In the genomic region with DNA sequence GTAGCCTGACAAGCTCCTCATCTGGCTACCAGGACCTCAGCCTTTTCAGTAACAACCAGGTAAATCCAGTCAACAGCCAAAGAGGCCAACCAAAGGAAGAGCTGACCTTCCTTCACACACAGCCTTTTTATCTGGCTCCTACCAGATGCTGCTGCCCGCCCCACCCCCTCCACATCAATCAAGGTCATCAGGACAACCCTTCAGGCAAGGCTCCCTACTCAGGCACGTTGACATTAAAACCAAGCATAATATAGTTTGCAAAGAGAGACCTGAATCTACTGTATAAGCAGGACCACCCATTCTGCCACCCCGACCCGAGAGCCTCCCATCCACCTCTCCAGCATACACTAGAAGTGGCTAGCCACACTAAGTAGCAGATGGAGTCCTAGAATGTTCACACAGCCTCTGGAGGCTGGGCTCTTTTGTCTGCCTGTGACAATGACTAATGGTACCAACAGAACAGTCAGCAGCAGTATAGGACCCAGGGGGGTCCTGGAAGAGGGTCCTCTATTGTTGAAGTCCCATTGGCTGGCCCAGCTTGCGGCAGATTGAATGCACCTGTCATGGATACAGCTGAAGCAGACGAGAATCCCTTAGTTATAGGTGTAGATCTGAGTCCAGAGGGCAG, we compare ENCODE assay signal across 26 mouse cellular contexts.
DNase-seq lines count a peak whose midpoint lies in the region; ATAC-seq and TF ChIP-seq lines count a peak whose summit lies in the region.
"Had no signal": no experiment of that assay in that cellular context is flagged by ENCODE, and none has a peak within 500 bp of the region (broad histone marks: within the 10 kb centered on the region; RNA-seq: fewer than 3 reads in every experiment).

No protein-coding gene starts in this region.

- DNase-seq in heart, adult 11 months: peak; percentile 56
- DNase-seq in heart, adult 9 months (ENCODE audit: low spot score in 2 of 2): no peak
- peak; percentile 41 for DNase-seq in ZHBTc4 (ENCODE audit: low read depth, low spot score)
- peak; percentile 61 for DNase-seq in mesoderm, embryonic 11.5 days (ENCODE audit: low read depth, low spot score)
- no peak for DNase-seq in Muller cell, postnatal 12 days (ENCODE audit: inconsistent ontology term)
- no peak for DNase-seq in thymus, postnatal 10 days (ENCODE audit: low spot score in 2 of 2)
- DNase-seq in gastrocnemius, adult 2 months: no peak
- DNase-seq: adrenal gland, postnatal 10 days; cerebellum, adult 8-10 months; cerebellum, postnatal 25 days; gastrocnemius, postnatal 25 days; heart, adult 18-20 months; heart, postnatal 14 days; kidney, postnatal 14 days; layer of hippocampus, adult 9-11 months; right cerebral cortex, postnatal 4 days had no signal

- H3K4me3 ChIP-seq in hindbrain, embryonic 12.5 days: no peak overlapping the region
- no peak overlapping the region for H3K4me3 ChIP-seq in gastrocnemius, adult 2 months
- H3K4me3 ChIP-seq: forebrain, embryonic 13.5 days; limb, embryonic 13.5 days; lung, embryonic 15.5 days had no signal

- H3K36me3 ChIP-seq in hindbrain, embryonic 12.5 days: no peaks in the 10 kb centered on the region
- H3K36me3 ChIP-seq: limb, embryonic 13.5 days; lung, embryonic 15.5 days had no signal

- H3K27ac ChIP-seq in hindbrain, embryonic 12.5 days: no peak overlapping the region
- H3K27ac ChIP-seq in gastrocnemius, adult 2 months: no peak overlapping the region
- H3K27ac ChIP-seq: forebrain, embryonic 13.5 days; limb, embryonic 13.5 days; lung, embryonic 15.5 days; stomach, postnatal 0 days had no signal

- H3K4me2 ChIP-seq in hindbrain, embryonic 12.5 days (replicated peaks): no peak overlapping the region
- H3K4me2 ChIP-seq: forebrain, embryonic 13.5 days; limb, embryonic 13.5 days; liver, embryonic 11.5 days; lung, embryonic 15.5 days; midbrain, embryonic 11.5 days had no signal

- H3K9ac ChIP-seq in hindbrain, embryonic 12.5 days: no peak overlapping the region
- H3K9ac ChIP-seq: forebrain, embryonic 13.5 days; limb, embryonic 13.5 days; lung, embryonic 15.5 days had no signal

- peak; percentile 92 for ATAC-seq in hindbrain, embryonic 12.5 days (ENCODE audit: low FRiP score)
- ATAC-seq: CD4-positive, CD25-positive, alpha-beta regulatory T cell, adult 4 months; forebrain, embryonic 13.5 days; intestine, embryonic 16.5 days; midbrain, embryonic 16.5 days had no signal

- H3K27me3 ChIP-seq in hindbrain, embryonic 12.5 days: no peaks in the 10 kb centered on the region
- H3K27me3 ChIP-seq: forebrain, embryonic 13.5 days; limb, embryonic 13.5 days; lung, embryonic 15.5 days had no signal

- H3K9me3 ChIP-seq in hindbrain, embryonic 12.5 days (replicated peaks): no peaks in the 10 kb centered on the region
- H3K9me3 ChIP-seq: forebrain, embryonic 13.5 days; limb, embryonic 13.5 days; lung, embryonic 15.5 days had no signal

- intact Hi-C loops in gastrocnemius, adult 2 months (cut with DNase I): no loop called here

- 43% methylated on average over 6 of the region's 6 CpGs for WGBS in hindbrain, embryonic 12.5 days

- TF ChIP-seq CTCF in gastrocnemius, adult 2 months (IDR thresholded peaks at IDR 0.05): no peak

- no peaks in the 10 kb centered on the region for H3K4me1 ChIP-seq in hindbrain, embryonic 12.5 days
- H3K4me1 ChIP-seq: forebrain, embryonic 13.5 days; limb, embryonic 13.5 days; lung, embryonic 15.5 days had no signal

Comparison
In these comparisons a context has a peak if more than half of its experiments do, and no peak if none do; other contexts are left out.
1. DNase-seq: peak in heart, adult 11 months (single experiment), ZHBTc4 (single experiment) and mesoderm, embryonic 11.5 days (single experiment); none in heart, adult 9 months (0 of 2), Muller cell, postnatal 12 days (single experiment), thymus, postnatal 10 days (0 of 2) and gastrocnemius, adult 2 months (single experiment).